15 mouse cellular contexts compared by ENCODE assay signal in the genomic region with DNA sequence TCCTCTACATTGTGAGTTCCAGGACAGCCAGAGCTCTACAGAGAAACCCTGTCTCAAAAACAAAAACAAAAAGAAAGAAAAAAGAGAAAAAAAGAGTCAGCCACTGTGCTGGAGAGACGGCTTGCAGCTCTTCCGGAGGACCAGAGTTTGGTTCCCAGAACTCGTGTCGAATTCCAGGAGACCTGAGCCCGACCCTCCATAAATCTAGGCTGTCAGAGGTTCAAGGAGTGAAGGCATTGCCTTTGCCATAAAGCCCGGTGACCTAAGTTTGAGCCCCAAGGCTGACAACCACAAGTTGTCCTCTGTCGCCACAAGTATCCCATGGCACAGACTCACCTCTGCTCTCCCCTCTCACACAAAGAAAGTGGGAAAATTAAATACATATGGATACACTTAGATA. TPM values are rescaled to one million over a fixed set of nuclear protein-coding genes. Genes with fewer than 3 reads are reported as not detected.
DNase-seq lines count a peak whose midpoint lies in the region; ATAC-seq lines count a peak whose summit lies in the region.
"Had no signal": no experiment of that assay in that cellular context is flagged by ENCODE, and none has a peak within 500 bp of the region (broad histone marks: within the 10 kb centered on the region; RNA-seq: fewer than 3 reads in every experiment).

No protein-coding gene starts in this region.

- peak overlapping the region; percentile 90 for H3K27ac ChIP-seq in kidney, embryonic 16.5 days (ENCODE audit: low read length)
- H3K27ac ChIP-seq in limb, embryonic 12.5 days = peak overlapping the region; percentile 91
- H3K27ac ChIP-seq: forebrain, embryonic 13.5 days had no signal

- peaks cover 31% of the 10 kb centered on the region for H3K4me1 ChIP-seq in kidney, embryonic 16.5 days (ENCODE audit: insufficient read depth, low read length)
- H3K4me1 ChIP-seq in limb, embryonic 12.5 days (replicated peaks) = peaks cover 35% of the 10 kb centered on the region

- 0 out of 2 replicates have a peak, but pooled peaks cover 4% of the 10 kb centered on the region for H3K36me3 ChIP-seq in kidney, embryonic 16.5 days (ENCODE audit: insufficient read depth, low read length)
- no peaks in the 10 kb centered on the region for H3K36me3 ChIP-seq in limb, embryonic 12.5 days

- no peak; the same call in 1 of the 2 replicates for ATAC-seq in kidney, embryonic 16.5 days (ENCODE audit: low FRiP score, low TSS enrichment)
- ATAC-seq in limb, embryonic 12.5 days (ENCODE audit: insufficient number of reproducible peaks, insufficient read depth, low FRiP score, low TSS enrichment, low read depth) = no peak
- ATAC-seq: activated CD4-positive, CD25-positive, alpha-beta regulatory T cell, adult 4 months; forebrain, embryonic 13.5 days had no signal

- no peak for DNase-seq in kidney, postnatal 25 days
- peak; percentile 31 for DNase-seq in adipocyte (ENCODE audit: low spot score)
- DNase-seq in embryo, embryonic 9.5 days (ENCODE audit: extremely low spot score) = peak; percentile 41
- no peak for DNase-seq in layer of hippocampus, postnatal 10 days (ENCODE audit: low spot score in 2 of 2)
- DNase-seq in urinary bladder, postnatal 36 days (ENCODE audit: low spot score in 2 of 2) = no peak
- DNase-seq: cerebellum, adult 2 months; gastrocnemius, postnatal 10 days; heart, postnatal 36 days; lung, adult 18-20 months had no signal

- no peaks in the 10 kb centered on the region for H3K27me3 ChIP-seq in kidney, embryonic 16.5 days (ENCODE audit: insufficient read depth, low read length)
- H3K27me3 ChIP-seq in limb, embryonic 12.5 days = no peaks in the 10 kb centered on the region
- H3K27me3 ChIP-seq: forebrain, embryonic 13.5 days had no signal

- peak overlapping the region; percentile 3; the same call in 1 of the 2 replicates for H3K4me3 ChIP-seq in kidney, embryonic 16.5 days (ENCODE audit: low read length)
- H3K4me3 ChIP-seq in limb, embryonic 12.5 days (replicated peaks) = no peak overlapping the region
- H3K4me3 ChIP-seq: forebrain, embryonic 13.5 days; heart, embryonic 10.5 days; megakaryocyte, embryonic 14.5 days had no signal

- WGBS in kidney, embryonic 16.5 days = 13% methylated on average over 7 of the region's 7 CpGs
- 6% methylated on average over 7 of the region's 7 CpGs for WGBS in limb, embryonic 12.5 days

- H3K4me2 ChIP-seq in kidney, embryonic 16.5 days (replicated peaks; ENCODE audit: low read depth, low read length) = 0 out of 2 replicates have a peak overlapping the region, but pooled peaks have one; percentile 6
- H3K4me2 ChIP-seq in limb, embryonic 12.5 days = 0 out of 2 replicates have a peak overlapping the region, but pooled peaks have one; percentile 23
- H3K4me2 ChIP-seq: forebrain, embryonic 13.5 days had no signal

- no peaks in the 10 kb centered on the region for H3K9me3 ChIP-seq in kidney, embryonic 16.5 days (ENCODE audit: low read length)
- H3K9me3 ChIP-seq in limb, embryonic 12.5 days = no peaks in the 10 kb centered on the region
- H3K9me3 ChIP-seq: forebrain, embryonic 13.5 days; heart, embryonic 10.5 days; megakaryocyte, embryonic 14.5 days had no signal

- no peak overlapping the region for H3K9ac ChIP-seq in kidney, embryonic 16.5 days (replicated peaks; ENCODE audit: low read length)
- no peak overlapping the region for H3K9ac ChIP-seq in limb, embryonic 12.5 days (replicated peaks)
- H3K9ac ChIP-seq: forebrain, embryonic 13.5 days had no signal

RNA-seq across cellular contexts. Expression of a gene that starts 2.1 kb away (rescaled TPM):
- polyA plus RNA-seq in kidney, embryonic 16.5 days (2015; fragmentation: Nextera tagmentation; extraction: Ambion mirVana) = 352 and 369 TPM in 2 replicates
- polyA plus RNA-seq in limb, embryonic 12.5 days (2016; fragmentation: Nextera tagmentation; extraction: Ambion mirVana) = 261 and 271 TPM in 2 replicates
- total RNA-seq in layer of hippocampus, postnatal 10 days (2021) = 10 to 100 TPM; 11.4 to 11.9 TPM

RNA-seq across cellular contexts. Expression of a gene that starts 9.5 kb away (rescaled TPM):
- 93.7 and 114 TPM in 2 replicates for polyA plus RNA-seq in kidney, embryonic 16.5 days (2015; fragmentation: Nextera tagmentation; extraction: Ambion mirVana)
- 12.3 and 13.4 TPM in 2 replicates for polyA plus RNA-seq in limb, embryonic 12.5 days (2016; fragmentation: Nextera tagmentation; extraction: Ambion mirVana)
- 10 to 100 TPM; 17.9 to 23.1 TPM for total RNA-seq in layer of hippocampus, postnatal 10 days (2021)

RNA-seq across cellular contexts. Expression of a gene that starts 30.1 kb away (rescaled TPM):
- 1,363 and 1,408 TPM in 2 replicates for polyA plus RNA-seq in kidney, embryonic 16.5 days (2015; fragmentation: Nextera tagmentation; extraction: Ambion mirVana)
- 1,572 and 1,576 TPM in 2 replicates for polyA plus RNA-seq in limb, embryonic 12.5 days (2016; fragmentation: Nextera tagmentation; extraction: Ambion mirVana)
- total RNA-seq in layer of hippocampus, postnatal 10 days (2021) = 100 to 1,000 TPM; 456 to 554 TPM

RNA-seq across cellular contexts. Expression of a gene that starts 31.6 kb away (rescaled TPM):
- 42.4 and 44.9 TPM in 2 replicates for polyA plus RNA-seq in kidney, embryonic 16.5 days (2015; fragmentation: Nextera tagmentation; extraction: Ambion mirVana)
- polyA plus RNA-seq in limb, embryonic 12.5 days (2016; fragmentation: Nextera tagmentation; extraction: Ambion mirVana) = 21.2 and 21.7 TPM in 2 replicates
- total RNA-seq in layer of hippocampus, postnatal 10 days (2021) = 10 to 100 TPM in 1 of 2 experiments, 1 to 10 TPM in 1; 6.9 to 10.1 TPM

RNA-seq across cellular contexts. Expression of a gene that starts 31.9 kb away (rescaled TPM):
- polyA plus RNA-seq in kidney, embryonic 16.5 days (2015; fragmentation: Nextera tagmentation; extraction: Ambion mirVana) = 85.2 and 86.3 TPM in 2 replicates
- polyA plus RNA-seq in limb, embryonic 12.5 days (2016; fragmentation: Nextera tagmentation; extraction: Ambion mirVana) = 60.6 and 69.7 TPM in 2 replicates
- total RNA-seq in layer of hippocampus, postnatal 10 days (2021) = 10 to 100 TPM; 47.2 to 51.6 TPM

Comparison
In these comparisons a context has a peak if more than half of its experiments do, and no peak if none do; other contexts are left out.
1. DNase-seq: peak in adipocyte (single experiment) and embryo, embryonic 9.5 days (single experiment); none in kidney, postnatal 25 days (0 of 2), layer of hippocampus, postnatal 10 days (0 of 2) and urinary bladder, postnatal 36 days (0 of 2).